Mouse (Mus musculus) bone marrow, adult 2 months (tissue): ENCODE results near the gene Cpne5.

Experiments
- CTCF ChIP-seq: fragments of 200-500 bp; IDR thresholded peaks from 2 replicates; pipeline ENCODE4 v1.5.1; 2011; ENCODE audit warnings: low read length, control low read depth; ENCODE audit not compliant: control insufficient read depth, insufficient read depth
- POLR2A ChIP-seq: fragments of 200-500 bp; IDR thresholded peaks from 2 replicates; pipeline ENCODE4 v1.6.1; 2011; ENCODE audit warnings: low read depth, mild to moderate bottlenecking, control low read depth, low read length, borderline replicate concordance; ENCODE audit not compliant: control insufficient read depth

DNA sequence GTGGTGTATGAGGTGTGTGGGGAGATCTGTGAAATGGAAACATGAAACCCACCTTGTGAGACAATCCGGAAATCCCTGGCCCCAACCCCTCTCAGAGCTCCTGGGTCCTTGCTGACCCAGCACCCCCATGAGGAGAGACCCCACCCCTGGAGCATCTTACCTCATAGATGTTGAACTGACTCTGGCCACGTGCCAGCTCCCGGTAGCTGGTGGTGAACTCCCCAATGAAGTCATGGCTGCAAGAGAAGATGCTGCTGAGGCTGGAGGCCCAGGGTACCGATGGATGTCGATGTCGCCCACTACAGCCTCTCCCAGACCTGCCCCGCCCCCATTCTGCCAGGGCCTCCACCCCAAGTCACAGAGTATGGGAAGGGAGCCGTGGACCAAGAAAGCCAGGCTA, 64.8 kb downstream of the Cpne5 start:
- TF ChIP-seq POLR2A (no peak), CTCF (no peak)
